Mouse (Mus musculus) CD8-positive naive resting alpha-beta T cell, adult 2 months (primary cell): Measurements from ENCODE around the gene Eif3l.

Experiments used
- DNase-seq, 2 experiments: peaks; one replicate each; pipeline ENCODE4 v3.0.0; 2022; ENCODE audit warnings: low read depth in 2 of 2, low spot score in 2 of 2

The Eif3l gene

GRCm38 (mm10) chr15:79123751-79124150, 48.8 kb downstream of the Eif3l start:
- no peak for DNase-seq

DNA sequence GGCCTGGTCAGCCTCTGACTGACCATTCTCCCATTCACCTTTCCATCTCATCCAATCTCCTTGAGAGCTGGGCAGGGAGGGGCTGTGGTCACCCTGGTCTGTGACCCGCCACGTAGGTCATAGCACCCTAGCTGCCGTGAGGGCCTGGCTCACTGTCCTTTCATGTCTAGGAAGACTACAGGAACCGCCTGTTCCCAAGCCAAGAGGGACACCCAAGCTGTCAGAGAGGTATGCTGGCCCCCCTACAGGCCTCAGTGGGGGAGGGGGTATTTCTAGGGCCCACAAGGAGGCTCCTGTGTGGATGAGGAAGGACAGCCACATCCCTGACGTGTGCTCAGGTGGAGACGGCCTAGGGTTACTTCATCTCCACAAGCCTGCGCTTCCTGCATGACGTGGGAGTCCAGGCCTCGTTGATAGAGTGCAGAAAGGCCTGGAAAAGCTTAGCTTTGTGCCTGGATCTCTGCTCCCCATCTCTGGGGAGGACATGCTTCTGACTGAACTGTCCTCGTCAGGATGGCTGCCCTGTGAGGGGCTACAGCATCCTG, 49.4 kb downstream of the Eif3l start:
- no peak for DNase-seq

DNA sequence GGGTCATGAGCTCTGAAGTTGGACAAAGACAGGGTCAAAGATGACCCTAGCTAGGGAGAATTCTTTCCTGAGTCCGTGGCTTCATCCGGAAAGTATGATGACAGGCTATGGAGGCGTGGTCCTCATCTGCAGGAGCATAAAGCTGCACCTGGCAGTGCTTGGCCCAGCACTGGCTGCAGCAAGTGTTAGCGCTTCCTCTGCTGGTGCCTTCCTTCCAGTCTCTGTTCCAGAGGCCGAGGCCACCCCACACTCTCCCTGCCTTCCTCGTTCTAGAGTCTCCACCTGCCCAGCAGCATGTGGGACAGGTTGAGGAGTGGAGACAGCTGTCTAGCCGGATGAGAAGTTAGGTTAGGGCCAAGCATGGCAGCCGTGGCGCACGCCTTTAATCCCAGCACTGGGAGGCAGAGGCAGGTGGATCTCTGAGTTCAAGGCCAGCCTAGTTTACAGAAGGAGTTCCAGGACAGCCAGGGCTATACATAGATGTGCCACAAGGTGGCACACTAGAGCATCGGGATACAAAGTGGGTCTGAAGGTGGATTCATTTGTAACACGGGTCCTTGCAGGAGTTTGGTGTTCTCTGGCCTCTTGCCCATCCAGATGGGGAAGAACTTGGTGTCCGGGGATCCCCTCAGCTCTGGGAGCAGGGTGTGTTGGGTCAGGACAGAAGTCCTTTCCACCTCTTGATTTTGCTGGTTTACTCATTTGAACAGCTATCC, 51.4 kb downstream of the Eif3l start:
- peak in 1 of 2 experiments; percentile 56 for DNase-seq

- DNase-seq: no peak
Measured at GRCm38 (mm10) chr15:79127101-79127500, 52.1 kb downstream of the Eif3l start.

- DNase-seq: no peak
Measured at GRCm38 (mm10) chr15:79128208-79128607, 53.2 kb downstream of the Eif3l start.

DNA sequence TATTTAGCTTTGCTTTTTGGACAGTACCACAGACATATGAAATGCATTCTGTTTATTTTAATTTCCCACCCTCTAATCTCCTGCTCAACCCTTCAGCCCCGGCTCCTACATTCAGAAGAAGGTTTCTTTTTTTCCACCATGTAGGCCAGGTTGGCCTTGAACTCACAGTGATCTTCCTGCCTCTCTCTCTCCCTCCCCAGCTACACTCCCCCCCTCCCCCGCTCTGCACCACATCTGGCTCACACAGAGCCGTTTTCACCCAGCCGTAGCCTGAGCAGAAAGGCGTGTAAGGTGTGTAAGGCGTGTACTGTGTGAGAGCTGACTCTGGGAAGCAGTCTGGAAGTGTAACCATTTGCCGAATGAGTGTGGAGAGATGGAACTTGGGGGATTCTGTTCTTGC, 54.3 kb downstream of the Eif3l start:
- no peak for DNase-seq

GRCm38 (mm10) chr15:79130782-79131181, 55.8 kb downstream of the Eif3l start:
- no peak for DNase-seq

GRCm38 (mm10) chr15:79131442-79131841, 56.5 kb downstream of the Eif3l start:
- DNase-seq: no peak

DNA sequence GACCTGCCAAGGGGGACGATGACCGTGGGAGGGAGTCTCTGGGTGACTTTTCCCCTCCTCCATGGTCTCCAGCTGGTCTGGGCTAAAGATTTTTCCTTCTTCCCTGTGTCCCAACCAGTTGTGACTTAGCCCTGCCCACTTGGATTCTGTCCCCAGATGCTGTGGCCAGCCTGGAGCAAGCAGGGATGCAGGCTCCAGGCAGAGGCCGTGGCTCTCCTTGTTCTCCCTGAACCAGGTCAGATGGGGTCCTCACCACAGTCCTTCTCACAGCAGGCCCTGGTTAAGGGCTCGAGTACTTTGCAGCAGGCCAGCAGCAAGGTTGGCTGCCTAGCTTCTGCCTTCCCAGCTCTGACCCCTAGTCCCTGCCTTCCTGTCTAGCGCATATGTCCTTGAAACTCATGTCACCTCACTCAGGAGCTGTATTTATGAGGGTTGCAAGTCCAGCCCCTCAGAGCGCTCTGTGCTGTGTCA, 58.2 kb downstream of the Eif3l start:
- no peak for DNase-seq

DNA sequence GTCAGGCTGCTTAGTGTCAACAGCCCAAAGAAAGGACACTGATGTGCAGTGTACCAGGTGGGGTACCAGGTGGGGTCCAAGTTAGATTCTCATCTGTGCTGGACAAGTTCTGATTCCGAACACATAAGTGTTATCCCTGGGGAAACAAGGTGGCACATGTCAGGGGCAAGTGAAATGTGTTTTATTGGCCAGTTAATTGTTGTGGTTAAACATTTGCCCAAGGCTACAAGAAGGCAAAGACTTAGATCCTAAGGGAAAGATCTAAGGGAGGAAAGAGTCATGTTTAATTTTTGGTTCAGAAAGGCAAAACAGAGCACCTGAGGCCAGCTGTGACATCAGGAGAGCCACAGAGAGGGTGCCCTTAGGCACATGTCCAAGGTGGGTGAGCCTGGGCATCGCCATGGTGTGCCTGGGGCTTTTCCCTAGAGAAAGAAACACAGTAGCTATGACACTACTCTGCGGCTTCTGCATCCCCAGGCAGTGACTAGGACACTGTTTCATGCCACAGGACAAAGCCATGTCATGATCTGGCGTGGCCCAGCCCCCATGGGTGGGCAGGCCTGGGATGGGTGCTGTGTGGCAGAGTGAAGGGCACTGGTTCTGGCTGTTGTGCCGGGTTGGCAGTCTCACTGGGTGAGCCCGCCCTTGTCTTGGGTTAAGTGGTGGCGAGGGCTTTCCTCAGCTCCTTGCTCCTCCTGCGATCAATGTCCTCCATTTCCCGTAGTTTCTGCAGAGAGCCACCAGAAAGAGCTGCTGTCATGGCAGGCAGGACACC, 59.7 kb downstream of the Eif3l start:
- DNase-seq: no peak

- no peak for DNase-seq
Measured at GRCm38 (mm10) chr15:79135332-79135731, 60.4 kb downstream of the Eif3l start.

DNA sequence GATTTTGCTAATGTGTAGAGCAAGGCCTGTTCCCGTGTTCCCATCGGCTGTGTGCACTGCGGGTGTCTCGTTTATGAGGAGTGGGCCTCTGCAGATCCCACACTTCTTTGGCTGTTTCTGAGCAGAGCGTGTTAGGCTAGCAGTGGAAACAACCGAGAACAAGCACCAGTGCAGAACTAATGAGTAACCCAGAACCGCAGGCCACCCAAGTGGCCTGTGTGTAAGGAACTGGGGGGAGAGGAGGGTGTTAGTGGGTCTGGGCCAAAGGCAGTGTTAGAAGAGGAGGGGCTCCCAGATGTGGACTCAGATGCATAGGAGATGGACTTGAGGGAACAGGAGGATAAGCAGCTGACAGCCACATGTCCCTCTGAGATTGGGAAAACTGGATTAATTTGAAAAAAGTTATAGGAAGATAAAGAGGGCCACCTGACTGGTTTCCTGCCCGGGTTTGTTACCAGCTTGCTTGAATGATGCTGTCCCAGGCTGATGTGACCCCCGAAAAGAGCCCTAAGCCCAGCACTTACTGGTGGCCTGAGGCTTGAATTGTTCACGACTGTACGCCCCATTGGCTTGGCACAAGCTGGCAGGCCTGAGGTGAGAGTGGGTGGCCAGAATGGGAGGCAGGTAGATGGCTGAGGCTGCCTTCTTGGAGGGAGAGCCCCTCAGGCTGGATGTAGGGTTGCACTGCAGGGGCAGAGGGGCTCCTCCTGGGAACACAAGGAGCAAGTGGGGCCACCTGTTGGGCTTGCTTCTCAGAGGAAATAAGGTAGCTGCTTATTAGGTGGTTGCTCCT, 61.0 kb downstream of the Eif3l start:
- DNase-seq: no peak

DNA sequence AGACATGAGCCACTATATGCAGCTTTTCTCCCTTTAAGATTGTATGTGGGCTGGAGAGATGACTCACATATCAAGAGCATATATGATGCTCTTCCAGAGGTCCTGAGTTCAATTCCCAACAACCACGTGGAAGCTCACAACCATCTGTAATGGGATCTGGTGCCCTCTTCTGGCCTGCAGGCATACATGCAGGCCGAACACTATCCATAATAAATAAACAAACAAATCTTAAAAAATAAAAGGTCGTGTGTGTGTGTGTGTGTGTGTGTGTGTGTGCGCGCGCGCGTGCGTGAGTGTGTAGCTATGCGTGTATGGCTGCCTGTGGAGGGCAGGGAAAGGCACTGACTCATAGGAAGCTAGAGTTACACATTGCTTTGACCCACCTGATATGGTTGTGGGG, 64.7 kb downstream of the Eif3l start:
- peak in 1 of 2 experiments; percentile 23 for DNase-seq

- DNase-seq: peak; percentile 89 to 92
Measured at GRCm38 (mm10) chr15:79140866-79141565, 66.0 kb downstream of the Eif3l start, which contains the start of the genes Polr2f and 1700088E04Rik. Gene Polr2f (plus strand): TSS chr15:79141009. Gene 1700088E04Rik (minus strand): TSS chr15:79141253.

DNA sequence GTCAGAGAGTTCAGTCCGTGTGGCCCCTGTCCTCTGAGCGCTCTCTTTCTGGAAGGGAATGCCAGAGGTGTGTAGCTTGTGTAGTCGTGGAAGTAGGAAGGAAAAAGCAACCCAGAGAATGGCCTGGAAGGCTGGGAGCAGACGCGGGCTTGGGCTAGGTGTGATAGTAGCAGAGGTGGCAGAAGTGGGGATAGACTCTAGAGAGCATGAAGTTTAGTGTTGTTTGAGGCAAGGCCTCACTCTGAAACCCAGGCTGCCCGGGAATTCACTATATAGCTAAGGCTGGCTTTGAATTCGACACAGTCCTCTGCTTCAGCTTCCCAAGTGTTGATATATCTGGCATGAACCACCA, 66.6 kb downstream of the Eif3l start:
- DNase-seq: no peak

DNA sequence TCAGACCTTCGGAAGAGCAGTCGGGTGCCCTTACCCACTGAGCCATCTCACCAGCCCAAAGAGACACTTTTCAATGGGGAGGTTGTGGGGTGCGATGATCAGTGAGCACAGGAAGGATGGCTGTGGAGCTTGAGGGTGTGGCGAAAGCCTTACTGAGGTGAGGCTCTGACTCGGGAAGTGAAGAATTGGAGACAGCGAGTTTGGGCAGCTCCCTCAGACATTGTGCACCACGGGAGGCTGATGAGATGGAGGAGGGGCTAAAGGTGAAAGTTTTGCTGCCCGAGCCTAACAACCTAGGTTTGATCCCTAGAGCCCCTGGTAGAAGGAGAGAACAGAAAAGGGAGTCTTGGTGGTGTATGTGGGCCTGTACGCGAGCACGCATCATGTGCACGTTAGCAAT, 68.3 kb downstream of the Eif3l start:
- DNase-seq: no peak
